Mouse (Mus musculus) kidney, postnatal 25 days (tissue): ENCODE data around the gene Pla2g5.
"Not testable (repeated sequence)": the region's sequence is repeated elsewhere in the genome, so short reads cannot be mapped to it uniquely, and the experiment has no call there.

ENCODE experiments used
- DNase-seq, 2 experiments: peaks; one replicate each; pipeline ENCODE4 v3.0.0; 2021; ENCODE audit warnings: mixed read lengths in 2 of 2

The Pla2g5 gene

GRCm38 (mm10) chr4:138857576-138857975 is 5.7 kb downstream of the Pla2g5 start:
- DNase-seq, result no peak

GRCm38 (mm10) chr4:138856491-138856890 is 6.8 kb downstream of the Pla2g5 start:
- peak; percentile 74 to 79 for DNase-seq

DNA sequence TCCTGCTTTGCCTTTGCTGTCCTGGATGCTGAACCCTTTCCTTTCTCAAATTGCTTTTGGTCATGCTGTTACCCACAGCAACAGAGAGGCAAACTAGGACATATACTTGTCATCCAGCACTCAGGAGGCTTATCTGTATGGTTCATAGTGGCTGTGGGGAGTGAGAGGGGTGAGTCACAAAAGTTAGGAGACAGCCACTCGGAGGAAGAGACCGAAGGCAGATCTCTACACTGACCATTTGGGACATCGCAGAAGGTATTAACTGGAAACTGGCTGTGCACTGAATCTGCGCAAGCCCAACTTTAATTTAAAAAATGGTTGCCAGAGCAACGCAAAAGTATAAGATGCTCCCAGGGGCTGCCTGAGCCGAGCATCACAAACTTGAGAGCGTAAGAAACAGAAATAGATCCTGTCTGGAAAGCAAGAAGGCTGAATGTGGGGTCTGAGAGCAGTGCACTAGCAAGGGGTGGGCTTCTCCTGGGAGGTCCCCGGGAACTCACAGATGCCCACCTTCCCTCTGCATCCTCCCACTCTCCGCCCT is 8.1 kb downstream of the Pla2g5 start:
- DNase-seq, result no peak

GRCm38 (mm10) chr4:138852961-138853360 is 10.3 kb downstream of the Pla2g5 start:
- DNase-seq, result no peak

DNA sequence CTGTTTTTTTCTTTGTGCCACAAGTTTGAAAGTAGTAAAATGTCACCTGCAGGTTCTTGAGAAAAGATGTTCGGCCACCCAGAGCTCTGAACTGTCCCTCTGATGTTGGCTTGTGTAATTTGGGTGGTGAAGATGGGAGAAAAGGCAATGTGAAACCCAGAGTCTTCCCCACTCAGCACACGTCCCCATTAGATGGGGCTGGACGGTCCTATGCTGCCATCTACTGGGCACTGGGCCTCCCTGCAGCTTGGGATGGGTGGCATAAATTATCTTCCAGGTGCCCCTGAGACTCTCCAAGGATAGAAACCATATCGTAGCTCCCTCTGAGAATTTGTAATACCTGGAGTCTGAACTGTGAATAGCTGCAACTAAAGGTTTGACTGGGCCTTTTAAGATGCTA is 11.8 kb downstream of the Pla2g5 start:
- peak; percentile 58 to 72 for DNase-seq

DNA sequence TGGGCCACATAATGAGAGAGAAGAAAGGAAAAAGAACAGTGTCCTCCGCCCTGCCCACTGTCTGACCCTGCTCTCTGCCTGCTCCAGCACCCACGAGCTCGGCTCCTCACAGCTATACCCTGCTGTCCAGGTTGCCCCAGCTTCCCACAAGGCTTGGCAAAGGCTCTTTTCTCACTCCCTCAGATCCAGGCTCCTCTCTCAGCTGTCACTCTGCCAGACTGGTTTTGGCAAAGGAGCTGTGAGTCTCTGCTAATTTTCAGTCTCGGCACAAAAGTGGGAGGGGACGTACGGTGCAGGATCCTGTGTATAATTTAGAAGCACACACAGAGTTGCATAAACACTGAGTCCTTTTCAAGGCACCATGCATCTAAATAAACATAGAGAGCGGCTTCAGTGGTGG is 21.9 kb downstream of the Pla2g5 start:
- DNase-seq, result no peak

- no peak for DNase-seq
Observed at GRCm38 (mm10) chr4:138840726-138841125, 22.6 kb downstream of the Pla2g5 start.

DNA sequence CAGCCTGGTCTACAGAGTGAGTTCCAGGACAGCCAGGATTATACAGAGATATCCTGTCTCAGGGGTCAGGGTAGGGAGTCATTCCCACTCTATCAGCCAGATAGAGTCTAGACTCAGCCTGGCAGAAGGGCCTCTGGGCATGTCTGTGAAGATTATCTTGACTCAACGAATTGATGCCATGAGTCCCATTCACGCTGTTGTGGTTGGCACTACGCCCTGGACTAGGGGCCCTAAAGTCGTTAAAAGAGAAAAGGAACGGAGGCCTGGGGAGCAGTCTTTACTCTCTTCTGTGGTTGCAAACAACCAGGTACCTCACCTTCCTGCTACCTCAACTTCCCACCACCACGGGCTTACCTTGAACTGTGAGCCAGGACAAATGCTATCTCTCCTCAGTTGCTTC is 23.5 kb downstream of the Pla2g5 start:
- no peak for DNase-seq

GRCm38 (mm10) chr4:138827147-138827546 is 36.1 kb downstream of the Pla2g5 start:
- no peak for DNase-seq

DNA sequence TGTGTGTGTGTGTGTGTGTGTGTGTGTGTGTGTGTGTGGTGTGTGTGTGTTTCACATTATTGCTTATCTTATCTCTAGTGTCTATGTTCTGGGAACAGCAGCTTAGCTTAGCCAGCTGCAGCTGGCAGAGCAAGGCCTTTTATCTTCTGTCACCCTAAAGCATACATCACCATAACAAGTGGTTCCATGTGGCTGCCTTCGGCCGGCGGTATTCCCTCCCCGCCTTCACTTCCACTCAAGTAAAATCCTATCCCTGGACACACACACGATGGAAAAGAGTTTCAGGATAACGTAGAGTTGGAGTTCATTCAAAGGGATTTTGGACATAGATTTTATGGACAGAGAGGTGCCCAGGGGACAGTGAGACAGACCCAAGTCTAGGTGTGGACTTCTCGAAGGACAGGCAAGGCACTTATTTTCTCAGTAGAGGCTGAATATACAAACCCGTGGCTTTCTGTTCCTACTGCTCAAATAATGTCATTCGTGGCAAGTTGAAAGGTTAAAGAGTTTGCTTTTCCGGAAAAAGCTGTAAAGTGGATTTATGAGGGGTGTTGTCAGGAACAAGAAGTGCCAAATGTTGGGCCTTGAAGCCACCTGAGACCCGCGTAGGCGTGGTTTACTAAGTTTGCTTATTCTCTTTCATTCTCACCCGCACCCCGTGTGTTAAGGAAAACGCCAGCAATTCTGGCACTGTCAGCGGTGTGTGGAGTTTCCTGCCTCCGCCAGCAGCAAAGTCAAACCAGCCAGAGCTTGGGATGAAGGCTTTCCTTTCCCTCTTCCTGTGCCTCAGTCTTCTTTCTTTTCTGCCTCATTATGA is 37.3 kb downstream of the Pla2g5 start:
- DNase-seq, result peak; percentile 36 to 57

DNA sequence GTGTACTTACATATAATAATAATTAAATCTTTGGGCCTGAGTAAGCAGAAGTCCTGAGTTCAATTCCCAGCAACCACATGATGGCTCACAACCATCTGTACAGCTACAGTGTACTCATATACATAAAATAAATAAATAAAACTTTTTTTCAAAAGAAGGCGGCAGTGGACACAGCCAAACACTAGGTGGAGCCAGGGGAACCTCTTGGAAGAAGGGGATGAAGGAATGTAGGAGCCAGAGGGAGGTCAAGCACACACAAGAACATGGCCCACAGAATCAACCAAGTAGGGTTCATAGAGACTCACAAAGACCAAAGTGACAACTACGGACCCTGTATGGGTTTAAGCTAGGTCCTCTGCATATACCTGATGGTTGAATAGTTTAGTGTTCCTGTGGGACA is 38.6 kb downstream of the Pla2g5 start:
- peak in 1 of 2 experiments; percentile 32 for DNase-seq

- DNase-seq, result not testable (repeated sequence)
Observed at GRCm38 (mm10) chr4:138824161-138824560, 39.1 kb downstream of the Pla2g5 start.

GRCm38 (mm10) chr4:138821036-138821435 is 42.2 kb downstream of the Pla2g5 start:
- no peak for DNase-seq

DNA sequence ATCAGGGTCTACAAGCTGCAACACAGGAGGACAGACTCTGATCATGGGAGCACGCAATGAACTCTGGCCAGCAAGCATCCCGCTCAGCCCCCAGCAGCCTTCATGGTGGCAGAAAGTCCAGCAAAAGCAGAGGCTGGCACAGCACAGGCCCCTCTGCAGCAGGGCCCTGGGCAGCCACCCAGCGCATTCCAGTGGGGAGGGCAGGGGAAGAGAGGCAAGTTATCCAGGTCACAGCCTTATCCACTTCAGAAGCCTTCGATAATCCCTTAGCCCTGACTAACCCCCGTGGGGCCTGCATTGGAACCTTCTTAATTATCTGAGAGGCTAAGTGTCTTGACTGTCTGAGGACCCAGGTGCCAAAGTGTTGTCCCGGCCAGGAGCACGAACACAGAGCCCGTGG is 44.2 kb downstream of the Pla2g5 start:
- peak; percentile 69 to 89 for DNase-seq

GRCm38 (mm10) chr4:138817736-138818135 is 45.5 kb downstream of the Pla2g5 start:
- peak; percentile 12 to 74 for DNase-seq

- DNase-seq, result no peak
Observed at GRCm38 (mm10) chr4:138816166-138816565, 47.1 kb downstream of the Pla2g5 start.

DNA sequence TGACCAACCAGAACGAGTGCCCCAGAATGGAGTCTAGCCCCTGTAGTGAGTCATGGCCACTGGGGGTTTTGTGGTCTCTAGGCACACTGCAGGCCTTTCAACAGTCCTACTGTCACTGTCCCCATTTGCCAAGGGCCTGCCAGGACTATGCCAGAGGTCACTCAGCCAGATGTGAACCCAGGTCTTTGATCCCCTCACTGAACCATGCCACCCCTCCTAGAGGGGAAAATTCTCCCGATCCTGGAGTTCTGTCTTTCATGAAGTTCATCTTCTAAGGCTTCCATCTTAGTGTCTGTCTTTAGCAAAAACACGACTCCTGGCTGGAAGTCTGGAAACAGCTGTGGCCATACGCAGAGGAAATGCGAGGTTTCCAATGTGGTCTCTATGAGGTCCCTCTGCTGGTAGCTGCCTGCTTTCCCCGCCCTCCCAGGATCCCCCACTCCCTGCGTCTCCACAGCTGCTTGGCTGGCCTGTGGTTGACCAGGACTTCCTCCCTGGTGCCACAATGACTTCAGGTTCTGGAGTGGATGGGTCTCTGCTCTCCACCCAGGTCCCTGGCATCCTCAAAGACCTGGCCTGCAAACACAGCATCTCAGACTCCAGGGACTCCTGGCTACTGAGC is 56.3 kb downstream of the Pla2g5 start:
- DNase-seq, result peak; percentile 16 to 47

- no peak for DNase-seq
Observed at GRCm38 (mm10) chr4:138806160-138806559, 57.1 kb downstream of the Pla2g5 start.

GRCm38 (mm10) chr4:138805248-138805647 is 58.0 kb downstream of the Pla2g5 start:
- no peak for DNase-seq

DNA sequence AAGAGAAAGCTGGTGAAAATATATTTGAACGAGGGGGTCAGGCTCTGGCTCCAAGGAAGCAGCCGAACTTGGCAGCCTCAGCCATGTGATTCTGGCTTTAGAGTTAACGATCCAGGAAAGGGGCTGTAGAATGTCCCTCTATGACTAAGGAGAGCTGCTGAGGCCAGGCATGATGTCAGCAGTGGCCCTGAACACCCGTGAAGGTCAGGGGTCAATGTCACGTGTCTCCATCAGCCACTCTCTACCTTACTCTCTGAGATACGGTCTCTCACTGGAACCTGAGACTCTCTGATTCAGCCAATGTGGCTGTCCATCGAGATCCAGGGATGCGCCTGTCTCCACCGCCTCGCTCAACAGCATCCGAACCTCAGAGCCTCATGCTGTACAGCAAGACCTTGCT is 60.4 kb downstream of the Pla2g5 start:
- no peak for DNase-seq

- no peak for DNase-seq
Observed at GRCm38 (mm10) chr4:138801631-138802030, 61.7 kb downstream of the Pla2g5 start.

- DNase-seq, result peak; percentile 84 to 88
Observed at GRCm38 (mm10) chr4:138800134-138800744, 63.0 kb downstream of the Pla2g5 start.

GRCm38 (mm10) chr4:138797217-138797570 is 66.1 kb downstream of the Pla2g5 start:
- DNase-seq, result no peak
